Mouse (Mus musculus): Measurements from ENCODE around the gene Arhgef10l.

DNA sequence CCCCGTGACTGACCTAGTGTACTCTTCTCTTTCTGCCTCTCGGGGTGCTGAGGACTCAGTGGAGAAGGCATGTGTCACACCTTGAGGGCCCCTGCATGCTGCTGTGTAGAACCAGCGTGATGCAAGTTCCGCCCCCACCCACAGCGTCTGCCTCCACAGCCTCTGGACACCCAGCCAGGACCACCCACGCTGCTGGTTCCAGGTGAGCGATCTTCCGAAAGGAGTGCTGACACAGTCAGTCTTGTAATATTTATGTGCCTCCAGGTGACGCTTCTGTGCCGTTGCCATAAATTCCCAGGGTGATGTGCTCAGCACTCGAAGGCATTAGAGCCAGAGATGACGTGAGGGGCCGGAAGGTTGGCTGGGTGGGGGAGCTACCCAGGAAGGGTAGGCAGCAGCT is 140.9 kb downstream of the Arhgef10l start:
- no peak for TF ChIP-seq CTCF (IDR thresholded peaks at IDR 0.05; ENCODE audit: low read depth, low read length)
- no peak for TF ChIP-seq POLR2A (IDR thresholded peaks at IDR 0.05; ENCODE audit: extremely low read depth, insufficient read depth, low read length)

All from liver, adult 2 months (tissue).